Mouse (Mus musculus): ENCODE measurements around the gene Eml4. TPM values are rescaled to one million over a fixed set of nuclear protein-coding genes. Genes with fewer than 3 reads are reported as not detected.

Eml4 gene
- polyA plus RNA-seq, 1 experiment: 8.9 TPM

- no peak for TF ChIP-seq POLR2A (IDR thresholded peaks at IDR 0.05; ENCODE audit: borderline replicate concordance, control insufficient read depth, low read depth, low read length)
- no peak for TF ChIP-seq CTCF (IDR thresholded peaks at IDR 0.05; ENCODE audit: control insufficient read depth, insufficient read depth, low read length)
- Histone ChIP-seq H3K27ac (ENCODE audit: control insufficient read depth, insufficient read depth, low read depth, low read length, poor library complexity) (no peak overlapping the region), H3K4me1 (ENCODE audit: control insufficient read depth, insufficient read depth, low read length) (no peaks in the 10 kb centered on the region; the same call in 1 of the 2 replicates), H3K4me3 (replicated peaks; ENCODE audit: control insufficient read depth, low read depth, low read length) (no peak overlapping the region)
- WGBS: 54% methylated on average over 13 of the region's 13 CpGs
These were observed 15.5 kb upstream of the Eml4 start for GRCm38 (mm10) chr17:83335183-83335584.

GRCm38 (mm10) chr17:83337051-83337898, 13.5 kb upstream of the Eml4 start:
- no peak overlapping the region for H3K4me3 ChIP-seq (replicated peaks; ENCODE audit: control insufficient read depth, low read depth, low read length)
- TF ChIP-seq CTCF (IDR thresholded peaks at IDR 0.05; ENCODE audit: control insufficient read depth, insufficient read depth, low read length): no peak
- TF ChIP-seq POLR2A (IDR thresholded peaks at IDR 0.05; ENCODE audit: borderline replicate concordance, control insufficient read depth, low read depth, low read length): no peak
- no peak overlapping the region for H3K27ac ChIP-seq (ENCODE audit: control insufficient read depth, insufficient read depth, low read depth, low read length, poor library complexity)
- 69% methylated on average over 13 of the region's 13 CpGs for WGBS
- H3K4me1 ChIP-seq (ENCODE audit: control insufficient read depth, insufficient read depth, low read length): no peaks in the 10 kb centered on the region; the same call in 1 of the 2 replicates

- no peak for TF ChIP-seq CTCF (IDR thresholded peaks at IDR 0.05; ENCODE audit: control insufficient read depth, insufficient read depth, low read length)
- TF ChIP-seq POLR2A (IDR thresholded peaks at IDR 0.05; ENCODE audit: borderline replicate concordance, control insufficient read depth, low read depth, low read length): no peak
- Histone ChIP-seq H3K4me1 (ENCODE audit: control insufficient read depth, insufficient read depth, low read length) (peaks cover 2% of the 10 kb centered on the region; the same call in 1 of the 2 replicates), H3K27ac (ENCODE audit: control insufficient read depth, insufficient read depth, low read depth, low read length, poor library complexity) (no peak overlapping the region), H3K4me3 (replicated peaks; ENCODE audit: control insufficient read depth, low read depth, low read length) (no peak overlapping the region)
- WGBS: 74% methylated on average over 13 of the region's 13 CpGs
These were observed 11.2 kb upstream of the Eml4 start for GRCm38 (mm10) chr17:83339368-83340085.

GRCm38 (mm10) chr17:83340895-83341524, 9.7 kb upstream of the Eml4 start:
- Histone ChIP-seq H3K4me1 (ENCODE audit: control insufficient read depth, insufficient read depth, low read length) (peaks cover 2% of the 10 kb centered on the region; the same call in 1 of the 2 replicates), H3K4me3 (replicated peaks; ENCODE audit: control insufficient read depth, low read depth, low read length) (no peak overlapping the region), H3K27ac (ENCODE audit: control insufficient read depth, insufficient read depth, low read depth, low read length, poor library complexity) (no peak overlapping the region)
- no peak for TF ChIP-seq CTCF (IDR thresholded peaks at IDR 0.05; ENCODE audit: control insufficient read depth, insufficient read depth, low read length)
- TF ChIP-seq POLR2A (IDR thresholded peaks at IDR 0.05; ENCODE audit: borderline replicate concordance, control insufficient read depth, low read depth, low read length): no peak
- 59% methylated on average over 16 of the region's 16 CpGs for WGBS

- 47% methylated on average over 7 of the region's 7 CpGs for WGBS
- Histone ChIP-seq H3K27ac (ENCODE audit: control insufficient read depth, insufficient read depth, low read depth, low read length, poor library complexity) (no peak overlapping the region), H3K4me3 (replicated peaks; ENCODE audit: control insufficient read depth, low read depth, low read length) (no peak overlapping the region), H3K4me1 (ENCODE audit: control insufficient read depth, insufficient read depth, low read length) (peaks cover 4% of the 10 kb centered on the region)
- TF ChIP-seq POLR2A (IDR thresholded peaks at IDR 0.05; ENCODE audit: borderline replicate concordance, control insufficient read depth, low read depth, low read length): no peak
- no peak for TF ChIP-seq CTCF (IDR thresholded peaks at IDR 0.05; ENCODE audit: control insufficient read depth, insufficient read depth, low read length)
These were observed 6.5 kb upstream of the Eml4 start for GRCm38 (mm10) chr17:83344226-83344625.

- TF ChIP-seq POLR2A (IDR thresholded peaks at IDR 0.05; ENCODE audit: borderline replicate concordance, control insufficient read depth, low read depth, low read length) (no peak), CTCF (IDR thresholded peaks at IDR 0.05; ENCODE audit: control insufficient read depth, insufficient read depth, low read length) (no peak)
- H3K4me3 ChIP-seq (replicated peaks; ENCODE audit: control insufficient read depth, low read depth, low read length): no peak overlapping the region
- H3K27ac ChIP-seq (ENCODE audit: control insufficient read depth, insufficient read depth, low read depth, low read length, poor library complexity): no peak overlapping the region
- H3K4me1 ChIP-seq (ENCODE audit: control insufficient read depth, insufficient read depth, low read length): peaks cover 4% of the 10 kb centered on the region
- WGBS: 70% methylated on average over 9 of the region's 9 CpGs
These were observed 2.5 kb upstream of the Eml4 start for GRCm38 (mm10) chr17:83348056-83348822.

GRCm38 (mm10) chr17:83351119-83351531, 394 bp downstream of the Eml4 start:
- peak overlapping the region; percentile 94 for H3K4me3 ChIP-seq (replicated peaks; ENCODE audit: control insufficient read depth, low read depth, low read length)
- peak overlapping the region; percentile 92 for H3K27ac ChIP-seq (ENCODE audit: control insufficient read depth, insufficient read depth, low read depth, low read length, poor library complexity)
- under 1% methylated on average over 48 of the region's 57 CpGs for WGBS

More at GRCm38 (mm10) chr17:83351119-83351531, 394 bp downstream of the Eml4 start:
- TF ChIP-seq POLR2A (IDR thresholded peaks at IDR 0.05; ENCODE audit: borderline replicate concordance, control insufficient read depth, low read depth, low read length): no peak
- H3K4me1 ChIP-seq (ENCODE audit: control insufficient read depth, insufficient read depth, low read length): peaks cover 2% of the 10 kb centered on the region

Data from bone marrow, adult 2 months (tissue).